Mouse (Mus musculus): ENCODE measurements at regions not wholly inside any gene's neighbourhood (a gene's known extent, or its start where the extent isn't known, plus 50 kb on each side); places are given as distances from the start of the nearest gene placed in this dataset.

DNA sequence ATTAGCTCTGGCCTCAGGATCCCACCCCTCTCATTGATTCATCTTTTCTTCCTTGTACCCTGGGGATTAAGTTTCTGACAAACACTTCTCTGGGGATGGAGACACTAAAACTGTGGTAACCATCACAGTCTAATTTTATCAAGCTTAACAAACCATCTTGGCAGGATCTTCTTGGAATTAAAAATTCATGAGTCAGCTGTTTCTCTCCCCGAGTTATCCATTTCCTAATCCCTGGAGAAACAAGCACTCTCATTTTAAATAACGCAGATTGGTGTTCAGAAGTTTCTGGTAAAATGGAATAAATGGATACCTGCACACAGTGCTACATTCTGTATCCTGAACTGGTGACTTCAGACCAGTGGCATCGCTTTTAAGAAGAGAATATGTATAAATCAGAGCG lies 336.3 kb upstream of the Zwint start:
- TF ChIP-seq CTCF (IDR thresholded peaks at IDR 0.05) (no peak), EP300 (IDR thresholded peaks at IDR 0.05) (no peak)
